Mouse (Mus musculus) ES-E14 (cell line): ENCODE results near the gene Eml3.

Experiments used
- CHD2 ChIP-seq: IDR thresholded peaks from 2 replicates; pipeline ENCODE4 v1.6.1; 2014; ENCODE audit warnings: mild to moderate bottlenecking, low read depth, low read length, inconsistent platforms
- HCFC1 ChIP-seq: IDR thresholded peaks from 2 replicates; pipeline ENCODE4 v1.6.1; 2012; ENCODE audit warnings: low read length, inconsistent platforms, borderline replicate concordance; ENCODE audit not compliant: insufficient read depth
- MAFK ChIP-seq: IDR thresholded peaks from 2 replicates; pipeline ENCODE4 v1.6.1; 2014; ENCODE audit warnings: mild to moderate bottlenecking, low read depth, low read length, inconsistent platforms; ENCODE audit not compliant: insufficient read depth
- ZC3H11A ChIP-seq: IDR thresholded peaks from 2 replicates; pipeline ENCODE4 v1.6.1; 2012; ENCODE audit warnings: low read depth, mild to moderate bottlenecking, inconsistent platforms, low read length, borderline replicate concordance
- ZNF384 ChIP-seq: IDR thresholded peaks from 2 replicates; pipeline ENCODE4 v1.6.1; 2012; ENCODE audit warnings: low read depth, low read length, inconsistent platforms

- peak; percentile 93 for TF ChIP-seq HCFC1
- peak; percentile 83; the same call in 1 of the 2 replicates for TF ChIP-seq CHD2
- TF ChIP-seq ZNF384: no peak
- no peak for TF ChIP-seq ZC3H11A
- 0 out of 2 replicates have a peak, but pooled peaks have one; percentile 19 for TF ChIP-seq MAFK
Observed at GRCm38 (mm10) chr19:8953135-8954039, 24.0 kb downstream of the Eml3 start, which contains the start of gene Tut1.
